Mouse (Mus musculus) CH12F3 (cell line): ENCODE results near the gene Taf10.
"Not testable (repeated sequence)": the region's sequence is repeated elsewhere in the genome, so short reads cannot be mapped to it uniquely, and the experiment has no call there.

Experiments used
- in situ Hi-C: fragments of 300-500 bp; cut with MboI; formaldehyde crosslinking; loops from 2 replicates; pipeline ENCODE4 v1.14.3; 2020; ENCODE audit warnings: low sequenced_read_pairs

Taf10 gene

DNA sequence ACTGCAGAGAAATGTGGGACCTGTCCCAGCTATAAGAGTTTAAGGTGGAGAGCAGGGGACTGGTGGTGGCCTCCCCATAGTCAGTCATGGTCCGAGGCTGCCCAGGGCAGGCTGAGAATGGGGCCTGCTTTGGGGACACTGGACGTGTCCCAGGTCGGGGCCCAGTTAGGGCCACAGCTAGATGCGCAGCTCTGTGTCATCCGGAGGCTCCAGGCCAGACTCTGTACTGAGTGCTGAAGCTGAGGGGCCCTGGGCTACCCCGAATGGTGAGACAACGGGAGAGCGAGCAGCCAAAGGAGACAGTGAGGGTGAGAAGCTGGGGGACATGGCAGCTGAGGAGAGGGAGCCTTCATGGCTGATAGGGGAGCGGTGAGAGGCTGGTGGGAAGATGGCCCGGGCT, 9.1 kb upstream of the Taf10 start:
- in situ Hi-C loops = no loop called here

DNA sequence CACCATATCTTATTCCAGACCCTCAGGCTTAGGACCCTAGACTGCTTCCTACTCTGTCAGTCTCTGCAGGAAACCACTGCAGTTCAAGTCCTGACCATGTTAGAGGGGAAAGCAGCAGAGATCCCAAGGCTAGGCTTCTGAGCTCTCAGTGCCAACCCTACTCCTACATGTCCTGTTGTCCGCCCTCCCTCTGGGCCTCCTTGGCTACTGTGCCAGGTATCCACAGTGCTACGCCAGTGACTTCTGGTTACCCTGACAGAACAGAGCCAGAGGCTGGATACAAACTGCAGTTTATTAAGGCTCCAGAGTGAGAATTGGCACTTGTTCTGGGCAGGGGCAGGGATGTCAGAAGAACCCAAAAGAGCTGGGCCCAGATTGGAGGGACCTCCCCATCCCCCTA, 8.6 kb upstream of the Taf10 start:
- in situ Hi-C loops = no loop called here

DNA sequence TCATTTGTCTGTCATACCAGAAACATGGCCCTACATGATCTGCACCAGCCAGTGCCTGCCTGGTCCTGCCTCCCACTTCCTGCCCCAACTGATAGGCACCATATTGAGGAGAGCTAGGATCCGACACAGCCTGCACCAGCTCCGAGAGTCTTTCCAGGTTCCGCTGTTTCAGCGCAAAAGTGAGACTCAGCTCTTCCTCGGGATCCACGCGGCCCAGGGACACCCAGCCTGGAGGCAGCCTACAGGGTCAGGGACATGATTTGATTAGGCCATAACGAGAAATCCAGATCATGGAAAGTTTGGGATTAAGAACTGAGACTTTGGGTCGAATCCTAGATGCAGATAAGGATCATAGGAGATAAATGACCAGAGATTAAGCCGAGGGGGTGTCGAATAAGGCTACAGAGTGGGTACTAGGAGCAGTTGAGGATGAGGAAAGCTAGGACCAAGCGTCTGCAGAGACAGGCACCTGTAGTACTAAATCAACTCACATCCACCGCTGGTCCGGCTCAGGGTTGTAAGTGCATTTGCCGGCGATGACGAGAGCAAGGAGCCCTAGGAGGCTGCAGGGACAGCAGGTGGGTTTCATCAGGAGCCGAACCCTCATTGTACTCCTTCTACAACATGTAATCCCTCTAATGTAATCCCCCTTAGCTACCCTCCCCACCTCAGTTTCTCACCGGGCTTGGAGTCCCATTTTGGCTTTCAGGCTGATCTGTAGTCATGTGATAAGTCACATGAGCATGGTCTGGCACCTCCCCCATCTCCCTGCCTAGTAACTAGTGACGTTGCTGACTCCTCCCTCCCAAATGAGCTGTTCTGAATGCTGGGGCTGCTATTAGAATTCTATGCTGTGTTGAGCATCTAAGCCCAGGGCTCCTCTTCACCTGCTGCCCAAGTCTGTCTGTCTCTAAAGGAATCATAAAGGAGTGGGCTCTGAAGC, 7.6 kb upstream of the Taf10 start, which contains the start of gene Tpp1:
Gene Tpp1, minus strand, starts transcription at position 745 of the 943 bp plus-strand sequence.
- in situ Hi-C loops = no loop called here

DNA sequence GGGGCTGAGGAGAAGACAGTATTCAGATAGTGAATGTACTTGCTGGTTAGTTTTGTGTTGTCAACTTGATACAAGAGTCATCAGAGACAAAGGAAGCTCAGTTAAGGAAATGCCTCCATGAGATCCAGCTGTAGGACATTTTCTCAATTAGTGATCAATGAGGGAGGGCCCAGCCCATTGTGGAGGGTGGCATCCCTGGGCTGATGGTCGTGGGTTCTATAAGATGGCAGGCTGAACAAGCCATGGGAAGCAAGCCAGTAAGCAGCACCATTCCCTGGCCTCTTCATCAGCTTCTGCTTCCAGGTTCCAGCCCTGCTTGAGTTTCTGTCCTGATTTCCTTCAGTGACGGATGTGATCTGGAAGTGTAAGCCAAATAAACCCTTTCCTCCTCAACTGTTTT, 3.6 kb upstream of the Taf10 start:
- in situ Hi-C loops = no loop called here

DNA sequence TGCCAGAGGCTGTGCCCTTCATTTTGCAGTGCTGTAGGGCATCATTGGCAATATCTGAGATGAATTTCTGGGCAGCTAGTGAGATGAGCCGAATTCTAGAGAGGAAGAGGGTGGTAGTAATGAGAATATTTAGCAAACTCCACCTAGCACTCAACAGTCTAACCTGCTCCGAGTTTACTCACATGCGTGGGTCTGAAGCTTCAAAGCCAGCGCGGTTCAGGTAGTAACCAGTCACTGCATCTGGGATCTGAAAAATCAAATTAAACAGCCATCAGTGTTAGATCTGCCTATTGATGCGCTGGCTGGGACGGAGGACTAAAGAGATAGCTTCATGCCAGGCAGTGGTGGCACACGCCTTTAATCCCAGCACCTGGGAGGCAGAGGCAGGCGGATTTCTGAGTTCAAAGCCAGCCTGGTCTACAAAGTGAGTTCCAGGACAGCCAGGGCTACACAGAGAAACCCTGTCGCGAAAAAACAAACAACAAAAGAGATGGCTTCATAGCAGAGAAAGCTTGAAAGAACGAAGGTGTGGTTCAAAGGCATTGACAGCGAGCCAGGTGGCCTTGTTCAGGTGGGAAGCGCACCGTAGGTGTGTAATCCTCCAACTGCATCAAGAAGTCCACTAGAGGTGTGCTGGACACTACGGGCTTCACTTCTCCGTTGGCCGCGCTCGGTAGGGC, 775 bp downstream of the Taf10 start:
- in situ Hi-C loops = not testable (repeated sequence)

DNA sequence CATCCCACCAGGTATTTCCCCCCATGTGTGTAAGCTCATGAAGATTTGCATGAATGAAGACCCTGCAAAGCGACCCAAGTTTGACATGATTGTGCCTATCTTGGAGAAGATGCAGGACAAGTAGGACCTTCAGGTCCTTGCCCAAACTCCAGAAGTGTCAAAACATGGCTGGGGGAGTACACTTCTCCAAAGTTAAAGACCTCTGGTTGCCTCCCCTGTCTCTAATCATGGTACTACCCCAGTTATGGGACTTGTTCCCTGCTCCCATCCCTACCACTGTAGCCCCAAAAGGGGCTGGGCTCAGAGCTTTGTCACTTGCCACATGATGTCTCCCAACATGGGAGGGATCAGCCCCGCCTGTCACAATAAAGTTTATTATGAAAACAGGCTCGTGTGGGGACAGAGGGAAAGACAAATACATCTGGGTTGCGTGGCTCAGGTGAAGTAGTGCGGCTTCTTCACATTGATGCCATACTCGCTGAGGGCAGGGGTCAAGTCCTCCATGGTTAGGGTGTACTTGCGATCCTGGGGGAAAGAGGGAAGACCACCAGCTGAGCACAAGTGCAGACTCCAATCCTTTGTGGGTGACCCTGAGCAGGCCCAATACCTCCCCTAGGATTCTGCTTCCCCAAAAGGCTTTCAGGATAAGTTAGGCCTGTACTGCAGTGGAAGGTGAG, 1.5 kb downstream of the Taf10 start:
- in situ Hi-C loops = not testable (repeated sequence)

DNA sequence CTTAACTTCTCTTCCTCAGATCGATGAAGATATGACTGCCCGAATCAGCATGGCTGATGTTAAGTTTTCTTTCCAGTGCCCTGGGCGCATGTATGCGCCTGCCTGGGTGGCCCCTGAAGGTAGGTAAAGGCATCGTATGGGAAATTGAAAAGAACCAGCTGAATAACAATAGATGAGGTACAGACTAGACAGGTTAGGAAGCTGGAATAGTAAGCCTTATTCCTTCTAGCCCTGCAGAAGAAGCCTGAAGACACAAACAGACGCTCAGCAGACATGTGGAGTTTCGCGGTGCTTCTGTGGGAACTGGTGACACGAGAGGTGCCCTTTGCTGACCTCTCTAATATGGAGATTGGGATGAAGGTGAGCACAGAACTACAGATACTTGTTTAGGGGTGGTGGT, 2.2 kb downstream of the Taf10 start:
- in situ Hi-C loops = no loop called here

DNA sequence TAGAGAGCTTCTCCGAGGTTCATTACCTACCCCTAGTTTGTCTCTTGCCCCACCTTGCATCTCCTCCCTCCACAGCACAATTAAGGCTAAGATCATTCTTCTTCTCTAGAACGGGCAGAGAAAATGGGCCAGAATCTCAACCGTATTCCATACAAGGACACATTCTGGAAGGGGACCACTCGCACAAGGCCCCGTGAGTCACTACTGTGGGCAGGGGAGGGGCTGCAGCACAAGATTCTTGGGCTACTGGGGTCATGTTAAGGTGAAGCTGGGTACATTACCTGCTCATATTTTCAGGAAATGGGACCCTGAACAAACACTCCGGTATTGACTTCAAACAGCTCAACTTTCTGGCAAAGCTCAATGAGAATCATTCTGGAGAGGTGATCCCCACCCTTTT, 3.3 kb downstream of the Taf10 start:
- in situ Hi-C loops = no loop called here

DNA sequence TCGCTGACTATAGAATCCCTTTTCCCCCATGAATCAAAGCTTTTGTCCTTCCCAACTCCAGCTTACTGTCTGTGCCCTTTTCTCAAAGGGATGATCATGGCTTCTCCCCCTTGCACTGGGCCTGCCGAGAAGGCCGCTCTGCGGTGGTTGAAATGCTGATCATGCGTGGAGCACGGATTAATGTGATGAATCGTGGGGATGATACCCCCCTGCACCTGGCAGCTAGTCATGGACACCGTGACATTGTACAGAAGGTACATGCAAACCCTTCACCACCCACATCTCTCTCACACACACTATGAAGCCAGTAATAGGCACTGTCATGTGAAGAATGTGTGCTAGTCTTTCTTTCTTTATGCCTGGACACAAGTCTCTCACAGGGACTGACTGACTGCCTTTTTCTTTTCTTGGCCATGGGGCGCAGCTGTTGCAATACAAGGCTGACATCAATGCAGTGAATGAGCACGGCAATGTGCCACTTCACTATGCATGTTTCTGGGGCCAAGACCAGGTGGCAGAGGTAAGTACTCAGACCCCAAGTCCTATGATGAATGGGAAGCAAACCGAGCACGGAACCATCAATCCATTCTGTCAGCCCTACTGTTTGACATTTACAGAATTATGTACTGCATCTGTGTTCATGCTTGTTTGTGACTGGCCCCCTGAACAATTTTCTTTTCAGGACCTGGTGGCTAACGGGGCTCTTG, 3.9 kb downstream of the Taf10 start:
- in situ Hi-C loops = no loop called here

DNA sequence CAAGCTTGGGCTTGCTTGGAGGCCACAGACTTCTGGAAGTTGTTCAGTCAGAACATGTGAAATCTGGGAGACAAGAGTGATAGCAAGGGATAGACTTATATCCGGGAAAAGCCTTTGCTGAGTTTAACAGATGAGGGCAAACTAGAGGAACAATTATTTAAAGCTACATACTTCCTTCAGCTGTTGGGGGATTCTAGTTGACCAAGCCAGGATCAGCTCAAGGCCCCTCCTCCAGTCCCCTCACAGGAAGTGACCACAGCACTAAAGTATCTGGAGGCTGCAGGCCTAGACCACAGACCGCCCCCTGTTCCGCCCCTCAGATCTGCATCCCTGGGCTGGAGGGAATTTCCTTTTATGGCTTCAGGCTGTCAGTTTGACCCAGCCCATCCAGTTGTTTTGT, 5.2 kb downstream of the Taf10 start:
- in situ Hi-C loops = no loop called here

DNA sequence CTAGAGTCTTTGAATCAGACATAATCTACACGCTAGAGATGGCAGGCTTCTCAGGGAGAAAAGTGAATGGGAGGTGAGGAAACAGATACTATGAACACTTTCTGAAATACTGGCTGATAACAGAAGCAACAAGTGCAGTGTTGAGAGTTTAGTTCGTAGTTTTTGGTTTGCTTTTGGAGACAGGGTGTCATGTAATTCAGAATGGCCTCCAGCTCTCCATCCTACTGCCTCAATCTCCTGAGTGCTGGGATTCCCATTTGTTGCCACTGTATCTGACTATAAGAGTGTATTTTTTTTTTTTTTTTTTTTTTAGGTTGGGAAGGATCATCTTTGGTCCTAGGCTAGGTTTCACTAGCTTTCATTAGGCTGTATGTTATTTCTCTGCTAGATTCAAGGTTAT, 5.9 kb downstream of the Taf10 start:
- in situ Hi-C loops = no loop called here

DNA sequence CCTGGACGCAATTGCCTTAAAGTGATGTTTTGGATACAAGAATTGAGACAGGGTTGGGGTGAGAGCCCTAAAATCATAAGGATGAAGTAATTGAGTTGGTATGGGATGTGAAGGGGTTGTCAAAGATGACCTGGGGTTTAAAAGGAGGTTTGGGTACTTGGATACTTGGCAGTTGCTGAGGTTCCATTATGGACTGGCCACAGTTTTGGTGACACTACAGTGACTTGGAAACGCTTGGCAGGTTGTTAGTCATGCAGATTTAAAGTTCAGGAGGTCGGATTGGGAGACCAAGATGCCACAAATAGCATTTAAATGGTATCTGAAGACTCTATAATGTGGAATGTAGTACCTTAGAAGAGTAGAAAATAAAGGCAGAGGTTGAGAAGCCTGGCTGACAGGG, 6.5 kb downstream of the Taf10 start:
- in situ Hi-C loops = no loop called here

DNA sequence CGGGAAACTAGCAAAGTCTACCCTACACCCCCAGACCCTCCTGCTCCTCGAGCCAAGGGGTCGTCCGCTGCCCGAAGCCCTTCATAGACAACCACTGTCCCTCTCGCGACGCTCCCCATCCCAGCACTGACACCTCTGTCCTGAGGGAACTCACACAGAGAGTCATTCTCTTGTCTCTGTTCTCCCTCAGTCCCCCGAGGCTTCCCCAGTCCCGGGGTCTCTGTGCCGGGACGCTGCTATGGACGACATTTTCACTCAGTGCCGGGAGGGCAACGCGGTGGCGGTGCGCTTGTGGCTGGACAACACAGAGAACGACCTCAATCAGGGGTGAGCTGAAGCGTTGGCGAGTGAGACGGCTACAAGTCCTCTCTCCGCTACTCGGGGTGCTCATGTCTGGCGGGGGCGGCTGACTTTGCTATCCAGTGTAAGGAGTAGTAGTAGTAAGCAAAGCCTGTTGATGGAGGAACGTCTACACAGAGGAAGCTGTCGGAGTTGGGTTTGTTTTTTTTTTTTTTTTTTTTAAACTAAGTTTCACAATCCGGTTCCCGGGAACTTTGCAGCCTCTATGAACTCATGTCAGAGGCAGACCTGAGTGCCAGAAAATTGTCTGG, 7.1 kb downstream of the Taf10 start, which contains the start of gene Rrp8:
Gene Rrp8, minus strand, starts transcription at position 475 of the 611 bp plus-strand sequence.
- in situ Hi-C loops = no loop called here

DNA sequence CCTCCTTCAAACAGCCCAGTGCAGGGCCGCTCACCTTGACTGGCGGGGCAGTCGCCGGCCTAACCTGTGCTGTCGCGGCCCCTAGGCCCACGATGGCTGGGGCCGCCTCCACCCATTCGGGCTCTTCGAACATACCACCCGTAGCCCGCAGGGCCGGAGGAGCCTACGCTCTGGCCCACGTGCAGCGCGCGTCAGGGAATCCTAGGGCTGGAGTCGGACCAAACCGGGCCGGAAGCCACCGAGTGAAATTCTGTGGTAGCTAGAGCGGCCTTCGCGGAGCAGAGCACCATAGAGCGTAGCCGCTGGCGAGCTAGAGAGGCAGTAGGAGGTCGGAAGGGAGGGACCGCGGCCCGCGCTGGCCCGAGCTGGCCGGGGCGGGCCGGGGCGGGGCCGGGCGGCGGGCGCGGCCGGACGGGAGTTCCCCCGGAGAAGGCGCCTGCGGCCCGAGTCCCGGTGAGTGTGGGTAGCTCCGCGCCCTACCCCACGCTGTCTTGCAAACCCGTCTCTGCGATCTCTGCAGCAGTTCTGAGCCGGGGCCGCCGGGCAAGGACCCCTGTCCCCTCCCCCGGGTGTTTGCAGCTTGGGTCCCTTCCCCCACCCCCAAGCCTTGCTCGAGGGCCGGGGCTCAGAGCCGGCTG, 7.8 kb downstream of the Taf10 start, which contains the start of gene Ilk:
Gene Ilk, plus strand, starts transcription at position 329 of the 638 bp plus-strand sequence.
- in situ Hi-C loops = no loop called here

DNA sequence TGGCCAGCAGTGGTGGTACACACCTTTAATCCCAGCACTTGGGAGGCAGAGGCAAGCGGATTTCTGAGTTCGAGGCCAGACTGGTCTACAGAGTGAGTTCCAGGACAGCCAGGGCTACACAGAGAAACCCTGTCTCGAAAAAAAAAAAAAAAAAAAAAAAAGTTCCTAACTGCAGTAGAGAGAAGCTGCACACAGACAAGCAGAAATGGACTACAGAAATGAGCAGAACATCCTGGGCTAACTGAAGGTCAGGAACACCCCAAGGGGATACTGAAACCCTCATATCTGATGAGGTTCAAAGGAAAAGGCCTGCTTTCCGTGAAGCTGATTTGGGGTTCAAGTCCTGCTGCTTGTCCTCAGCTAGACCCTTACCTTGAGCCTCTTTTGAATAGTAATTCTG, 8.7 kb downstream of the Taf10 start:
- in situ Hi-C loops = not testable (repeated sequence)

DNA sequence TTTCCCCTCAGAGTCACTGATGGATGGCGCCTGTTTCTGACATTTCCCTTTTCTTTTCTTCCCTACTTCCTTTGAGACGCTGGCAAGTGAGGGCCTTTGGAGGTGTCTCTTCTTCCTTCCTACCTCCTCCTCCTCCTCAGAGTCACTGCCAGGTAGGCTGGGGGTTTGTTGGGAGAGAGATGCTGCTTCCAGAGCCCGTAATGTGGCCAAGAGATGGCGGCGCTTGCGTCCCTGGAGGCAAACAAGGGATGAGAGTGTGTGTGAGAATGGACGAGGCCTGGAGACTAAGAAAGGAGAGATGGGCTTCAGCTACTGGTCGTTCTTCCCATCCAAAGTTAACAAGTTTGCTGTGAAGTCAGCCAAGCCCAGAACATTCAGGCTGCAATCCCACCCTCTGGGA, 9.3 kb downstream of the Taf10 start:
- in situ Hi-C loops = no loop called here

DNA sequence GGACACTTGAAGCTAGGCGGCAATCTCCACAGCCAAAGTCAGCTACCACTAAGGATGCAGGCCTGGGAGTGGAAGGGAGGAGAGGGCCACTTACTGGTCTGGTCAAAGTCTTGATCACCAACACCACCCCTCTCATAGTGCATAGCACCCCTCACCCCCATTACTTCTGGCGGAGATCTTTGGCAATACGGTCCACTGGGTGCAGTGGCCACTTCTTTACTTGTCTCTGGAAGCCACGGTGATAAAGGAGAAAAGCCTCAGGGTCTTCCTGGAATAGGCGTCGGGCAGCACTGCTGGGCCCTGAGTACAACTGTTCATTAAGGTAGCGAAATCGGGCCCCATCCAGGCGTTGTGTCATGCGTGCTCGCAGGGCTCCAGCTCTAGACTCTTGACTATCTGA, 10.3 kb downstream of the Taf10 start:
- in situ Hi-C loops = no loop called here

DNA sequence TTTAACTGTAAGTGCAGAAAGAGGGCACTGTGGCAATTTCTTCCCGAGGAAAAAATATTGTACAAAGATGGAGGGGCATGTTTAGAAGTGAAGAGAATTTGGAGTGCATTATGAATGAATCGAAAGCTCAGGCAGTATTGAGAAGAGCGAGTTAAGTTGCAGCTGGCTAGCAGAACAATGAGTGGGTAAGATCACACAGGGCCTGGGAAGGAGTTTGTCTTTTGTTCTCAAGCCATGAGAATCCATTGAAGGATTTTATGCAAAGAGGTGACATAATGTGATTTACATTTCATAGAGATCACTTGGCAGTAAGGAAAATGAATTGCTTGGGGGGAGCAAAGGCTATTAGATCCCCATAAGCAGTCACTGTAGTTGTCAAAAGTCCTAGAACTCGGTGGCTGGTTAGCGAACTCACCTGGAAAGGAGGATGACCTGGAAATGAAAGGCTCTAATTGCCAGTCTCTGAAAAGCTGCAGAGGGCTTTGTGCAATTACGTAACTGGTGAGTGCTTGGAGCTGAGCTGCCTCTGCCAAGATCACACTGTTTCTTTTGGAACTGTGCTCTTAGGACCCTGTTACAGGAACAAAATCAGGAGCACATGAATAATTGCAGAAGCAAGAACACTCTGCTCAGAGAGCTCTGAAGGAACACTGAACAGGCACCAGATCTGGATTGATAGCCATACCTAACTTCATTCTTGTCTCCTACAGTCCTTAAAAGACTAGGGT, 15.3 kb downstream of the Taf10 start:
- in situ Hi-C loops = loop anchor here (5.0 kb wide), 1 partner anchor 88 kb away; no protein-coding TSS in a partner anchor

DNA sequence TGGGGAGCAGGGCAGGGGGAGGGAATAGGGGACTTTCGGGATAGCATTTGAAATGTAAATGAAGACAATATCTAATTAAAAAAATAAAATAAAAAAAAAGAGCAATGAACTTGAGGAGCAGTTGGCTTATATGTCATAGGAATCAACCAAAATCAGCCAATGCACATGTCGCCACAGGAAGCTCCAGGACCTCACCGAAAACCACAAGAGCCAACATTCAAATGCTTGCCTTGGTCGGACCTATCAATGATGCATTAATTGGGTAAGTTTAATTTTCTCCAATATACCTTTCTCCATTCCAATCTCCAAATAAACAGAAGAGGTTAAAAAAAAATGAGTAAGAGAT, 17.2 kb downstream of the Taf10 start:
- in situ Hi-C loops = loop anchor here (5.0 kb wide), 1 partner anchor 90 kb away; no protein-coding TSS in a partner anchor
